Mouse (Mus musculus) limb, embryonic 14.5 days (tissue): Measurements from ENCODE around the gene Slc9a5. TPM values are rescaled to one million over a fixed set of nuclear protein-coding genes. Genes with fewer than 3 reads are reported as not detected.

ENCODE experiments used
- ATAC-seq: fragments of 200-750 bp; cut with Nextera tagmentation; 2 replicates; pipeline ENCODE4 v1.8.0; 2017; ENCODE audit warnings: low read depth, moderate number of reproducible peaks, moderate TSS enrichment; ENCODE audit not compliant: low FRiP score
- DNase-seq: peaks from one replicate; pipeline ENCODE4 v3.0.0-alpha.2; 2015; ENCODE audit warnings: low spot score
- H3K27ac ChIP-seq: fragments of 300-500 bp; sonication (generic); replicated peaks from 2 replicates; pipeline ENCODE4 v1.5.1; 2014; ENCODE audit warnings: low read depth, mild to moderate bottlenecking, low read length, moderate library complexity, mixed read lengths
- H3K27me3 ChIP-seq: fragments of 300-500 bp; sonication (generic); 2 replicates; pipeline ENCODE4 v1.6.1; 2014; ENCODE audit warnings: low read length, mixed read lengths; ENCODE audit not compliant: control insufficient read depth, insufficient read depth
- H3K36me3 ChIP-seq: fragments of 300-500 bp; sonication (generic); 2 replicates; pipeline ENCODE4 v1.6.1; 2014; ENCODE audit warnings: mild to moderate bottlenecking, low read length, moderate library complexity, mixed read lengths; ENCODE audit not compliant: control insufficient read depth, insufficient read depth
- H3K4me1 ChIP-seq: fragments of 300-500 bp; sonication (generic); 2 replicates; pipeline ENCODE4 v1.6.1; 2014; ENCODE audit warnings: antibody characterized with exemption, low read length, mixed read lengths; ENCODE audit not compliant: control insufficient read depth, insufficient read depth
- H3K4me2 ChIP-seq: fragments of 300-500 bp; sonication (generic); replicated peaks from 2 replicates; pipeline ENCODE4 v1.6.1; 2014; ENCODE audit warnings: low read depth, mild to moderate bottlenecking, low read length, moderate library complexity; ENCODE audit not compliant: severe bottlenecking
- H3K4me3 ChIP-seq: fragments of 300-500 bp; sonication (generic); replicated peaks from 2 replicates; pipeline ENCODE4 v1.5.1; 2014; ENCODE audit warnings: low read length
- H3K9ac ChIP-seq: fragments of 300-500 bp; sonication (generic); 2 replicates; pipeline ENCODE4 v1.6.1; 2014; ENCODE audit warnings: mild to moderate bottlenecking, low read depth, low read length, moderate library complexity; ENCODE audit not compliant: severe bottlenecking
- H3K9me3 ChIP-seq: fragments of 300-500 bp; sonication (generic); 2 replicates; pipeline ENCODE4 v1.6.1; 2016; ENCODE audit warnings: low read length; ENCODE audit not compliant: control insufficient read depth
- POLR2A ChIP-seq: fragments of 200-500 bp; IDR thresholded peaks from 2 replicates; pipeline ENCODE4 v1.8.0; 2012; ENCODE audit warnings: inconsistent platforms, mild to moderate bottlenecking, moderate library complexity, borderline replicate concordance; ENCODE audit not compliant: insufficient read depth, insufficient read length; ENCODE audit errors: extremely low read depth
- WGBS: fragments of 180-500 bp; shearing (Covaris S2); extraction: QIAGEN DNeasy Blood & Tissue Kit; methylation state at CpG from one replicate; pipeline ENCODE4 v1.1.7; 2014; 5-methylcytosine and 5-hydroxymethylcytosine counted together
- polyA plus RNA-seq, 2 experiments: library from polyadenylated mRNA; depleted of rRNA in 1 of 2; stranded (reverse) in 1 of 2; unstranded in 1 of 2; fragments of >200 nt; fragmentation: Nextera tagmentation in 1 of 2; extraction: Ambion mirVana in 1 of 2; gene quantifications; 2 replicates each; pipeline versions ENCODE4 v1.2.1 to v1.2.3; 2012 to 2014

Slc9a5 gene
- polyA plus RNA-seq, 2 experiments, result 5.6 to 43.5 TPM

GRCm38 (mm10) chr8:105397747-105398146 lies 49.1 kb downstream of the Slc9a5 start:
- H3K4me2 ChIP-seq, result no peak overlapping the region
- no peak for ATAC-seq
- no peaks in the 10 kb centered on the region for H3K36me3 ChIP-seq
- DNase-seq, result peak; percentile 70
- H3K9me3 ChIP-seq, result 0 out of 2 replicates have a peak, but pooled peaks cover 3% of the 10 kb centered on the region
- H3K4me1 ChIP-seq, result no peaks in the 10 kb centered on the region
- H3K9ac ChIP-seq, result no peak overlapping the region
- no peak overlapping the region for H3K27ac ChIP-seq
- no peak overlapping the region for H3K4me3 ChIP-seq
- TF ChIP-seq POLR2A, result no peak
- 35% methylated on average over 3 of the region's 3 CpGs for WGBS
- H3K27me3 ChIP-seq, result no peaks in the 10 kb centered on the region

- H3K4me3 ChIP-seq, result no peak overlapping the region
- 78% methylated on average over 5 of the region's 5 CpGs for WGBS
- ATAC-seq (no peak), DNase-seq (no peak)
- no peak overlapping the region for H3K4me2 ChIP-seq
- no peak overlapping the region for H3K27ac ChIP-seq
- no peaks in the 10 kb centered on the region for H3K27me3 ChIP-seq
- no peak overlapping the region for H3K9ac ChIP-seq
- no peaks in the 10 kb centered on the region for H3K36me3 ChIP-seq
- TF ChIP-seq POLR2A, result no peak
- no peaks in the 10 kb centered on the region for H3K4me1 ChIP-seq
- 0 out of 2 replicates have a peak, but pooled peaks cover 3% of the 10 kb centered on the region for H3K9me3 ChIP-seq
Measured at GRCm38 (mm10) chr8:105400016-105400415, 51.4 kb downstream of the Slc9a5 start.

GRCm38 (mm10) chr8:105403467-105403866 lies 54.8 kb downstream of the Slc9a5 start:
- no peak for TF ChIP-seq POLR2A
- ATAC-seq (no peak), DNase-seq (no peak)
- H3K9ac ChIP-seq, result no peak overlapping the region
- 86% methylated on average over 8 of the region's 8 CpGs for WGBS
- no peaks in the 10 kb centered on the region; the same call in 1 of the 2 replicates for H3K4me1 ChIP-seq
- H3K27me3 ChIP-seq, result no peaks in the 10 kb centered on the region
- H3K4me2 ChIP-seq, result no peak overlapping the region
- no peak overlapping the region for H3K4me3 ChIP-seq
- H3K36me3 ChIP-seq, result no peaks in the 10 kb centered on the region
- H3K27ac ChIP-seq, result no peak overlapping the region
- H3K9me3 ChIP-seq, result 0 out of 2 replicates have a peak, but pooled peaks cover 3% of the 10 kb centered on the region

- ATAC-seq (no peak), DNase-seq (no peak)
- Histone ChIP-seq H3K9ac (no peak overlapping the region), H3K4me1 (no peaks in the 10 kb centered on the region; the same call in 1 of the 2 replicates), H3K27me3 (no peaks in the 10 kb centered on the region), H3K36me3 (no peaks in the 10 kb centered on the region), H3K27ac (no peak overlapping the region), H3K4me2 (no peak overlapping the region), H3K9me3 (0 out of 2 replicates have a peak, but pooled peaks cover 3% of the 10 kb centered on the region), H3K4me3 (no peak overlapping the region)
- TF ChIP-seq POLR2A, result no peak
- WGBS, result 58% methylated on average over 1 of the region's 1 CpGs
Measured at GRCm38 (mm10) chr8:105404496-105404895, 55.9 kb downstream of the Slc9a5 start.

- no peak overlapping the region for H3K9ac ChIP-seq
- WGBS, result 78% methylated on average over 10 of the region's 10 CpGs
- no peak for DNase-seq
- H3K4me3 ChIP-seq, result no peak overlapping the region
- no peak for ATAC-seq
- no peaks in the 10 kb centered on the region for H3K36me3 ChIP-seq
- H3K9me3 ChIP-seq, result no peaks in the 10 kb centered on the region
- no peaks in the 10 kb centered on the region for H3K27me3 ChIP-seq
- no peak for TF ChIP-seq POLR2A
- no peaks in the 10 kb centered on the region; the same call in 1 of the 2 replicates for H3K4me1 ChIP-seq
- H3K27ac ChIP-seq, result no peak overlapping the region
- no peak overlapping the region for H3K4me2 ChIP-seq
Measured at GRCm38 (mm10) chr8:105406416-105406815, 57.8 kb downstream of the Slc9a5 start.

- Histone ChIP-seq H3K4me2 (no peak overlapping the region), H3K36me3 (no peaks in the 10 kb centered on the region), H3K27ac (no peak overlapping the region), H3K9me3 (peaks cover 2% of the 10 kb centered on the region), H3K27me3 (peaks cover 16% of the 10 kb centered on the region), H3K9ac (no peak overlapping the region), H3K4me3 (no peak overlapping the region), H3K4me1 (peaks cover under 1% of the 10 kb centered on the region)
- no peak for TF ChIP-seq POLR2A
- 60% methylated on average over 7 of the region's 7 CpGs for WGBS
- DNase-seq (no peak), ATAC-seq (no peak)
Measured at GRCm38 (mm10) chr8:105408331-105408730, 59.7 kb downstream of the Slc9a5 start.
